Mouse (Mus musculus) myocyte (in vitro differentiated cells): ENCODE measurements at regions not wholly inside any gene's neighbourhood (a gene's known extent, or its start where the extent isn't known, plus 50 kb on each side); places are given as distances from the start of the nearest gene placed in this dataset.

ENCODE experiments used
- CEBPB ChIP-seq: IDR thresholded peaks from 2 replicates; pipeline ENCODE4 v1.6.1; 2011; ENCODE audit warnings: mild to moderate bottlenecking, moderate library complexity; ENCODE audit not compliant: poor library complexity, insufficient read depth, severe bottlenecking
- E2F4 ChIP-seq: IDR thresholded peaks from one replicate; pipeline ENCODE4 v1.6.1; 2011; ENCODE audit warnings: mild to moderate bottlenecking, control low read depth, moderate library complexity; ENCODE audit not compliant: insufficient read depth
- MAX ChIP-seq: IDR thresholded peaks from one replicate; pipeline ENCODE4 v1.6.1; 2011; ENCODE audit warnings: low read depth, mild to moderate bottlenecking, control low read depth
- MYOD1 ChIP-seq, 3 experiments: IDR thresholded peaks; one replicate each; pipeline ENCODE4 v1.6.1; 2011; ENCODE audit warnings: control low read depth in 2 of 3, low read depth in 2 of 3, mild to moderate bottlenecking in 2 of 3, moderate library complexity in 1 of 3; ENCODE audit not compliant: insufficient read length in 2 of 3, control insufficient read depth in 1 of 3
- MYOG ChIP-seq, 3 experiments: IDR thresholded peaks; one replicate each; pipeline ENCODE4 v1.6.1; 2011; ENCODE audit warnings: control low read depth in 2 of 3, low read depth in 2 of 3, mild to moderate bottlenecking in 2 of 3; ENCODE audit not compliant: insufficient read length in 2 of 3, control insufficient read depth in 1 of 3, insufficient read depth in 1 of 3
- POLR2A ChIP-seq: IDR thresholded peaks from one replicate; pipeline ENCODE4 v1.6.1; 2011; ENCODE audit warnings: low read depth, mild to moderate bottlenecking, control low read depth, moderate library complexity; ENCODE audit not compliant: insufficient read length
- POLR2AphosphoS2 ChIP-seq: IDR thresholded peaks from one replicate; pipeline ENCODE4 v1.6.1; 2011; ENCODE audit warnings: low read depth, control low read depth; ENCODE audit not compliant: insufficient read length
- REST ChIP-seq: IDR thresholded peaks from one replicate; pipeline ENCODE4 v1.6.1; 2011; ENCODE audit warnings: mild to moderate bottlenecking, control low read depth, moderate library complexity; ENCODE audit not compliant: insufficient read depth, insufficient read length
- SRF ChIP-seq: IDR thresholded peaks from one replicate; pipeline ENCODE4 v1.6.1; 2011; ENCODE audit warnings: low read depth; ENCODE audit not compliant: control insufficient read depth, insufficient read length
- TCF12 ChIP-seq: IDR thresholded peaks from one replicate; pipeline ENCODE4 v1.6.1; 2011; ENCODE audit warnings: mild to moderate bottlenecking, control low read depth; ENCODE audit not compliant: poor library complexity, insufficient read depth, severe bottlenecking
- TCF3 ChIP-seq: IDR thresholded peaks from one replicate; pipeline ENCODE4 v1.6.1; 2011; ENCODE audit warnings: low read depth, control low read depth; ENCODE audit not compliant: insufficient read length
- USF1 ChIP-seq: IDR thresholded peaks from one replicate; pipeline ENCODE4 v1.6.1; 2011; ENCODE audit warnings: low read depth, mild to moderate bottlenecking, control low read depth, moderate library complexity

- TF ChIP-seq POLR2A (no peak), MYOG (IDR thresholded peaks at IDR 0.05; ENCODE audit: control insufficient read depth in 1 of 3, insufficient read depth in 1 of 3, insufficient read length in 2 of 3, low read depth in 2 of 3) (no peak), USF1 (no peak), TCF12 (no peak), CEBPB (no peak), SRF (no peak), POLR2AphosphoS2 (no peak), MAX (no peak), MYOD1 (IDR thresholded peaks at IDR 0.05; ENCODE audit: control insufficient read depth in 1 of 3, insufficient read length in 2 of 3, low read depth in 2 of 3) (no peak), E2F4 (no peak), REST (no peak), TCF3 (no peak)
Measured at GRCm38 (mm10) chr4:26494262-26494661, 147.6 kb upstream of the Manea start.
